ENCODE assay signal across 16 mouse cellular contexts in genomic region chr8:77764253-77764652, GRCm38 (mm10). TPM values are rescaled to one million over a fixed set of nuclear protein-coding genes. Genes with fewer than 3 reads are reported as not detected.
DNase-seq lines count a peak whose midpoint lies in the region; ATAC-seq and TF ChIP-seq lines count a peak whose summit lies in the region.
"Had no signal": no experiment of that assay in that cellular context is flagged by ENCODE, and none has a peak within 500 bp of the region (broad histone marks: within the 10 kb centered on the region; RNA-seq: fewer than 3 reads in every experiment).

No protein-coding gene starts in this region.

- H3K9ac ChIP-seq in kidney, embryonic 15.5 days: no peak overlapping the region
- no peak overlapping the region for H3K9ac ChIP-seq in kidney, embryonic 14.5 days (ENCODE audit: low read depth, low read length)
- H3K9ac ChIP-seq: forebrain, embryonic 15.5 days; heart, embryonic 12.5 days; limb, embryonic 13.5 days had no signal

- H3K4me1 ChIP-seq in kidney, embryonic 15.5 days: peaks cover 7% of the 10 kb centered on the region; the same call in 1 of the 2 replicates
- no peaks in the 10 kb centered on the region for H3K4me1 ChIP-seq in kidney, embryonic 14.5 days (ENCODE audit: control insufficient read depth, insufficient read depth, low read length)
- H3K4me1 ChIP-seq: forebrain, embryonic 15.5 days; heart, embryonic 12.5 days; limb, embryonic 13.5 days had no signal

- H3K36me3 ChIP-seq in kidney, embryonic 15.5 days: no peaks in the 10 kb centered on the region
- H3K36me3 ChIP-seq in kidney, embryonic 14.5 days (ENCODE audit: control insufficient read depth, insufficient read depth, low read length): no peaks in the 10 kb centered on the region
- H3K36me3 ChIP-seq: forebrain, embryonic 15.5 days; heart, embryonic 12.5 days; limb, embryonic 13.5 days had no signal

- H3K27ac ChIP-seq in kidney, embryonic 15.5 days: no peak overlapping the region
- H3K27ac ChIP-seq in kidney, embryonic 14.5 days (ENCODE audit: low read depth, low read length): no peak overlapping the region
- H3K27ac ChIP-seq: forebrain, embryonic 15.5 days; limb, embryonic 13.5 days; stomach, postnatal 0 days had no signal

- no peak for TF ChIP-seq POLR2A in brain, embryonic 14.5 days (IDR thresholded peaks at IDR 0.05; ENCODE audit: borderline replicate concordance, extremely low read depth, insufficient read depth, insufficient read length, poor library complexity, severe bottlenecking)

- no peaks in the 10 kb centered on the region for H3K9me3 ChIP-seq in kidney, embryonic 15.5 days (replicated peaks)
- H3K9me3 ChIP-seq in kidney, embryonic 14.5 days (ENCODE audit: control insufficient read depth, low read length): peaks cover 5% of the 10 kb centered on the region; the same call in 1 of the 2 replicates
- H3K9me3 ChIP-seq: forebrain, embryonic 15.5 days had no signal

- no peak overlapping the region for H3K4me3 ChIP-seq in kidney, embryonic 15.5 days (replicated peaks)
- H3K4me3 ChIP-seq in kidney, embryonic 14.5 days (ENCODE audit: low read length): no peak overlapping the region
- H3K4me3 ChIP-seq: forebrain, embryonic 15.5 days; heart, embryonic 12.5 days; limb, embryonic 13.5 days had no signal

- 53% methylated on average over 8 of the region's 8 CpGs for WGBS in kidney, embryonic 15.5 days
- 52% methylated on average over 8 of the region's 8 CpGs for WGBS in kidney, embryonic 14.5 days

- H3K27me3 ChIP-seq in kidney, embryonic 15.5 days: no peaks in the 10 kb centered on the region
- no peaks in the 10 kb centered on the region for H3K27me3 ChIP-seq in kidney, embryonic 14.5 days (ENCODE audit: control insufficient read depth, insufficient read depth, low read length)
- H3K27me3 ChIP-seq: forebrain, embryonic 15.5 days; heart, embryonic 12.5 days; limb, embryonic 13.5 days had no signal

- 0 out of 2 replicates have a peak, but pooled peaks have one; percentile 54 for ATAC-seq in kidney, embryonic 15.5 days (replicated peaks; ENCODE audit: low FRiP score)
- no peak for ATAC-seq in kidney, embryonic 14.5 days (ENCODE audit: low FRiP score, low TSS enrichment)
- ATAC-seq: forebrain, embryonic 15.5 days had no signal

- DNase-seq in embryo, embryonic 10 days (ENCODE audit: low spot score): peak; percentile 11
- DNase-seq in embryo, embryonic 10.5 days (ENCODE audit: low spot score): no peak
- DNase-seq in brain, embryonic 14.5 days (ENCODE audit: low read depth): peak; percentile 22
- peak; percentile 25 to 52 for DNase-seq in kidney, postnatal 4 days
- no peak for DNase-seq in layer of hippocampus, adult 18-20 months (ENCODE audit: low spot score in 2 of 2)
- DNase-seq: cerebellum, adult 18-20 months; gastrocnemius, postnatal 10 days; retina, postnatal 1 day; thymus, postnatal 4 days had no signal

- no peak overlapping the region for H3K4me2 ChIP-seq in kidney, embryonic 15.5 days
- no peak overlapping the region for H3K4me2 ChIP-seq in kidney, embryonic 14.5 days (replicated peaks; ENCODE audit: low read depth, low read length)
- H3K4me2 ChIP-seq: forebrain, embryonic 15.5 days; heart, embryonic 12.5 days; limb, embryonic 13.5 days had no signal

- no peak for TF ChIP-seq CTCF in brain, embryonic 14.5 days (IDR thresholded peaks at IDR 0.05; ENCODE audit: borderline replicate concordance, extremely low read depth, insufficient read depth, insufficient read length)

RNA-seq across cellular contexts. Expression of gene Ednra, which starts 40.0 kb away (rescaled TPM):
- polyA plus RNA-seq in kidney, embryonic 15.5 days (2015; fragmentation: Nextera tagmentation; extraction: Ambion mirVana): 27.8 and 30.5 TPM in 2 replicates
- polyA plus RNA-seq in kidney, embryonic 14.5 days (2014; fragmentation: Nextera tagmentation; extraction: Ambion mirVana): 17.6 and 28.9 TPM in 2 replicates
- 8.5 and 12.5 TPM in 2 replicates for polyA plus RNA-seq in brain, embryonic 14.5 days (2012; rRNA removed)
- 1 to 10 TPM; 3.9 to 4.4 TPM for total RNA-seq in layer of hippocampus, adult 18-20 months (2021)
- total RNA-seq: megakaryocyte-erythroid progenitor cell, adult 5-6 weeks had no signal

Comparison
In these comparisons a context has a peak if more than half of its experiments do, and no peak if none do; other contexts are left out.
1. DNase-seq: peak in embryo, embryonic 10 days (single experiment), brain, embryonic 14.5 days (single experiment) and kidney, postnatal 4 days (2 of 2); none in embryo, embryonic 10.5 days (single experiment) and layer of hippocampus, adult 18-20 months (0 of 2).